Mouse (Mus musculus): Measurements from ENCODE around the gene Zfp85. TPM values are rescaled to one million over a fixed set of nuclear protein-coding genes. Genes with fewer than 3 reads are reported as not detected.
"Not testable (repeated sequence)": the region's sequence is repeated elsewhere in the genome, so short reads cannot be mapped to it uniquely, and the experiment has no call there.

Zfp85 gene
- 5.5 and 6.5 TPM in 2 replicates for polyA plus RNA-seq (2014; fragmentation: Nextera tagmentation; extraction: Ambion mirVana)

- Histone ChIP-seq H3K4me3 (ENCODE audit: low read depth, low read length) (peak within 1 kb of the TSS; percentile 64), H3K4me2 (ENCODE audit: low read depth, low read length, severe bottlenecking) (peak within 1 kb of the TSS; percentile 59), H3K9ac (ENCODE audit: low read length) (peak within 1 kb of the TSS; percentile 60), H3K27ac (ENCODE audit: low read depth, low read length) (no peak within 1 kb of the TSS), H3K4me1 (replicated peaks; ENCODE audit: control insufficient read depth, insufficient read depth, low read length) (no peaks in the 10 kb centered on the region), H3K36me3 (ENCODE audit: control insufficient read depth, insufficient read depth, low read length) (no peaks in the 10 kb centered on the region), H3K27me3 (ENCODE audit: control insufficient read depth, insufficient read depth, low read length) (no peaks in the 10 kb centered on the region), H3K9me3 (ENCODE audit: control insufficient read depth, low read length) (no peaks in the 10 kb centered on the region)
- DNase-seq (ENCODE audit: low spot score): peak; percentile 75
- ATAC-seq (replicated peaks; ENCODE audit: low FRiP score): peak; percentile 93
- WGBS: 8% methylated on average over 24 of the region's 24 CpGs
Measured at GRCm38 (mm10) chr13:67754333-67755306, at the start of gene Zfp85. TSS of gene Zfp85 (minus strand) at chr13:67755228.

GRCm38 (mm10) chr13:67799151-67799550 is 44.1 kb upstream of the Zfp85 start:
- not testable (repeated sequence) for DNase-seq (ENCODE audit: low spot score); H3K4me2 ChIP-seq (ENCODE audit: low read depth, low read length, severe bottlenecking); H3K9ac ChIP-seq (ENCODE audit: low read length); H3K36me3 ChIP-seq (ENCODE audit: control insufficient read depth, insufficient read depth, low read length); H3K27me3 ChIP-seq (ENCODE audit: control insufficient read depth, insufficient read depth, low read length); H3K4me3 ChIP-seq (ENCODE audit: low read depth, low read length); H3K4me1 ChIP-seq (replicated peaks; ENCODE audit: control insufficient read depth, insufficient read depth, low read length); H3K9me3 ChIP-seq (ENCODE audit: control insufficient read depth, low read length); ATAC-seq (replicated peaks; ENCODE audit: low FRiP score); H3K27ac ChIP-seq (ENCODE audit: low read depth, low read length)
- 78% methylated on average over 3 of the region's 3 CpGs for WGBS

DNA sequence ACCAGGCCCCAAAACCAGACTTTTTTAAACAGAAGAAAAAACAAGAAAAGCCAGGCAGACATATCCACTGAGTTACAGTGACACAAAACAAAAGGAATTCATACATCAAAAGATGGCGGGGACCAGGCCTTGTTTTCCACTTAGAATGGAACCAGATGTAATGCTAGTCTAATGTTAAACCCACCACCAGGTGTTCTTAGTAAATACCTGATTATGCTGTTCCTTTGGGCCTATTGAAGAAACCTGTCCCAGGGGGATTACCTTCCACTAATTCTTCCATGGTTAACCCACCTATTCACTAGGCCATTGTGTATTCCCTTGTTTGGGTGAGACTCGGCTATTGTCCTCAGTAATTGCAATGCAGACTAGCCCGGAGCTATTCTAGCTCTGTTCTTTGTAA is 43.6 kb upstream of the Zfp85 start:
- Histone ChIP-seq H3K4me3 (ENCODE audit: low read depth, low read length) (no peak overlapping the region), H3K36me3 (ENCODE audit: control insufficient read depth, insufficient read depth, low read length) (no peaks in the 10 kb centered on the region), H3K9me3 (ENCODE audit: control insufficient read depth, low read length) (no peaks in the 10 kb centered on the region), H3K4me2 (ENCODE audit: low read depth, low read length, severe bottlenecking) (no peak overlapping the region), H3K4me1 (replicated peaks; ENCODE audit: control insufficient read depth, insufficient read depth, low read length) (no peaks in the 10 kb centered on the region), H3K27ac (ENCODE audit: low read depth, low read length) (no peak overlapping the region), H3K9ac (ENCODE audit: low read length) (no peak overlapping the region), H3K27me3 (ENCODE audit: control insufficient read depth, insufficient read depth, low read length) (no peaks in the 10 kb centered on the region)
- WGBS: 58% methylated on average over 3 of the region's 3 CpGs
- DNase-seq (ENCODE audit: low spot score) (no peak), ATAC-seq (replicated peaks; ENCODE audit: low FRiP score) (no peak)

- no peak for DNase-seq (ENCODE audit: low spot score)
Measured at GRCm38 (mm10) chr13:67791921-67792455, 37.0 kb upstream of the Zfp85 start.

GRCm38 (mm10) chr13:67779265-67780221 is 24.5 kb upstream of the Zfp85 start, which contains the start of gene Zfp493:
TSS of gene Zfp493 (plus strand) at chr13:67779693.
- Histone ChIP-seq H3K4me1 (replicated peaks; ENCODE audit: control insufficient read depth, insufficient read depth, low read length) (no peaks in the 10 kb centered on the region), H3K4me3 (ENCODE audit: low read depth, low read length) (peak within 1 kb of the TSS; percentile 44), H3K9me3 (ENCODE audit: control insufficient read depth, low read length) (no peaks in the 10 kb centered on the region), H3K27me3 (ENCODE audit: control insufficient read depth, insufficient read depth, low read length) (no peaks in the 10 kb centered on the region), H3K4me2 (ENCODE audit: low read depth, low read length, severe bottlenecking) (peak within 1 kb of the TSS; percentile 66), H3K36me3 (ENCODE audit: control insufficient read depth, insufficient read depth, low read length) (no peaks in the 10 kb centered on the region), H3K9ac (ENCODE audit: low read length) (peak within 1 kb of the TSS; percentile 67), H3K27ac (ENCODE audit: low read depth, low read length) (no peak within 1 kb of the TSS)
- ATAC-seq (replicated peaks; ENCODE audit: low FRiP score) (peak; percentile 97), DNase-seq (ENCODE audit: low spot score) (peak; percentile 67)
- 7% methylated on average over 26 of the region's 26 CpGs for WGBS

More at GRCm38 (mm10) chr13:67791921-67792455, 37.0 kb upstream of the Zfp85 start:
- Histone ChIP-seq H3K9me3 (ENCODE audit: control insufficient read depth, low read length) (no peaks in the 10 kb centered on the region), H3K4me2 (ENCODE audit: low read depth, low read length, severe bottlenecking) (no peak overlapping the region), H3K4me1 (replicated peaks; ENCODE audit: control insufficient read depth, insufficient read depth, low read length) (no peaks in the 10 kb centered on the region), H3K27me3 (ENCODE audit: control insufficient read depth, insufficient read depth, low read length) (no peaks in the 10 kb centered on the region), H3K27ac (ENCODE audit: low read depth, low read length) (no peak overlapping the region), H3K9ac (ENCODE audit: low read length) (no peak overlapping the region), H3K4me3 (ENCODE audit: low read depth, low read length) (no peak overlapping the region), H3K36me3 (ENCODE audit: control insufficient read depth, insufficient read depth, low read length) (no peaks in the 10 kb centered on the region)
- WGBS: 94% methylated on average over 10 of the region's 10 CpGs
- ATAC-seq (replicated peaks; ENCODE audit: low FRiP score): no peak

- H3K27ac ChIP-seq (ENCODE audit: low read depth, low read length): no peak overlapping the region
- no peak for ATAC-seq (replicated peaks; ENCODE audit: low FRiP score)
- H3K4me3 ChIP-seq (ENCODE audit: low read depth, low read length): no peak overlapping the region
- H3K4me1 ChIP-seq (replicated peaks; ENCODE audit: control insufficient read depth, insufficient read depth, low read length): no peaks in the 10 kb centered on the region
- H3K27me3 ChIP-seq (ENCODE audit: control insufficient read depth, insufficient read depth, low read length): no peaks in the 10 kb centered on the region
- H3K36me3 ChIP-seq (ENCODE audit: control insufficient read depth, insufficient read depth, low read length): no peaks in the 10 kb centered on the region
- no peaks in the 10 kb centered on the region for H3K9me3 ChIP-seq (ENCODE audit: control insufficient read depth, low read length)
- H3K4me2 ChIP-seq (ENCODE audit: low read depth, low read length, severe bottlenecking): no peak overlapping the region
- DNase-seq (ENCODE audit: low spot score): no peak
- H3K9ac ChIP-seq (ENCODE audit: low read length): no peak overlapping the region
- 81% methylated on average over 2 of the region's 2 CpGs for WGBS
Measured at GRCm38 (mm10) chr13:67763031-67763768, 8.2 kb upstream of the Zfp85 start.

- Histone ChIP-seq H3K36me3 (ENCODE audit: control insufficient read depth, insufficient read depth, low read length) (no peaks in the 10 kb centered on the region), H3K9me3 (ENCODE audit: control insufficient read depth, low read length) (no peaks in the 10 kb centered on the region), H3K4me1 (replicated peaks; ENCODE audit: control insufficient read depth, insufficient read depth, low read length) (no peaks in the 10 kb centered on the region), H3K4me3 (ENCODE audit: low read depth, low read length) (no peak overlapping the region), H3K4me2 (ENCODE audit: low read depth, low read length, severe bottlenecking) (no peak overlapping the region), H3K27me3 (ENCODE audit: control insufficient read depth, insufficient read depth, low read length) (no peaks in the 10 kb centered on the region), H3K9ac (ENCODE audit: low read length) (no peak overlapping the region), H3K27ac (ENCODE audit: low read depth, low read length) (no peak overlapping the region)
- DNase-seq (ENCODE audit: low spot score) (no peak), ATAC-seq (replicated peaks; ENCODE audit: low FRiP score) (no peak)
- WGBS: 80% methylated on average over 1 of the region's 1 CpGs
Measured at GRCm38 (mm10) chr13:67759966-67760365, 4.9 kb upstream of the Zfp85 start.

Measured in forebrain, embryonic 11.5 days (tissue).